Mouse (Mus musculus): ENCODE measurements at regions not wholly inside any gene's neighbourhood (a gene's known extent, or its start where the extent isn't known, plus 50 kb on each side); places are given as distances from the start of the nearest gene placed in this dataset.

- Histone ChIP-seq H3K9me3 (ENCODE audit: control insufficient read depth, low read length) (no peaks in the 10 kb centered on the region), H3K4me1 (replicated peaks; ENCODE audit: control insufficient read depth, insufficient read depth, low read length) (no peaks in the 10 kb centered on the region), H3K4me3 (replicated peaks; ENCODE audit: low read length) (no peak overlapping the region), H3K36me3 (replicated peaks; ENCODE audit: control insufficient read depth, insufficient read depth) (no peaks in the 10 kb centered on the region), H3K27me3 (ENCODE audit: control insufficient read depth, insufficient read depth, low read length) (no peaks in the 10 kb centered on the region), H3K4me2 (replicated peaks) (no peak overlapping the region), H3K27ac (no peak overlapping the region), H3K9ac (no peak overlapping the region)
- DNase-seq (ENCODE audit: low spot score) (no peak), ATAC-seq (ENCODE audit: low FRiP score) (no peak)
- 93% methylated on average over 7 of the region's 7 CpGs for WGBS
Observed at GRCm38 (mm10) chr12:32297431-32297830, 81.1 kb upstream of the Ccdc71l start.

- no peak overlapping the region for H3K4me2 ChIP-seq (replicated peaks)
- ATAC-seq (ENCODE audit: low FRiP score) (no peak), DNase-seq (ENCODE audit: low spot score) (no peak)
- WGBS, result 79% methylated on average over 2 of the region's 2 CpGs
- H3K36me3 ChIP-seq (replicated peaks; ENCODE audit: control insufficient read depth, insufficient read depth), result no peaks in the 10 kb centered on the region
- no peaks in the 10 kb centered on the region for H3K4me1 ChIP-seq (replicated peaks; ENCODE audit: control insufficient read depth, insufficient read depth, low read length)
- H3K27me3 ChIP-seq (ENCODE audit: control insufficient read depth, insufficient read depth, low read length), result no peaks in the 10 kb centered on the region
- no peak overlapping the region for H3K27ac ChIP-seq
- no peaks in the 10 kb centered on the region for H3K9me3 ChIP-seq (ENCODE audit: control insufficient read depth, low read length)
- H3K4me3 ChIP-seq (replicated peaks; ENCODE audit: low read length), result no peak overlapping the region
- no peak overlapping the region for H3K9ac ChIP-seq
Observed at GRCm38 (mm10) chr12:32299714-32300113, 78.8 kb upstream of the Ccdc71l start.

GRCm38 (mm10) chr12:32305736-32306135, 72.8 kb upstream of the Ccdc71l start:
- Histone ChIP-seq H3K9ac (no peak overlapping the region), H3K9me3 (ENCODE audit: control insufficient read depth, low read length) (no peaks in the 10 kb centered on the region), H3K36me3 (replicated peaks; ENCODE audit: control insufficient read depth, insufficient read depth) (no peaks in the 10 kb centered on the region), H3K4me3 (replicated peaks; ENCODE audit: low read length) (no peak overlapping the region), H3K4me1 (replicated peaks; ENCODE audit: control insufficient read depth, insufficient read depth, low read length) (no peaks in the 10 kb centered on the region), H3K4me2 (replicated peaks) (no peak overlapping the region), H3K27me3 (ENCODE audit: control insufficient read depth, insufficient read depth, low read length) (no peaks in the 10 kb centered on the region), H3K27ac (no peak overlapping the region)
- ATAC-seq (ENCODE audit: low FRiP score) (no peak), DNase-seq (ENCODE audit: low spot score) (no peak)
- WGBS, result 90% methylated on average over 5 of the region's 5 CpGs

- Histone ChIP-seq H3K4me3 (replicated peaks; ENCODE audit: low read length) (no peak overlapping the region), H3K36me3 (replicated peaks; ENCODE audit: control insufficient read depth, insufficient read depth) (no peaks in the 10 kb centered on the region), H3K27me3 (ENCODE audit: control insufficient read depth, insufficient read depth, low read length) (no peaks in the 10 kb centered on the region), H3K4me2 (replicated peaks) (no peak overlapping the region), H3K4me1 (replicated peaks; ENCODE audit: control insufficient read depth, insufficient read depth, low read length) (no peaks in the 10 kb centered on the region), H3K9me3 (ENCODE audit: control insufficient read depth, low read length) (no peaks in the 10 kb centered on the region), H3K9ac (no peak overlapping the region), H3K27ac (no peak overlapping the region)
- no peak for DNase-seq (ENCODE audit: low spot score)
- ATAC-seq (ENCODE audit: low FRiP score), result no peak
- WGBS, result 90% methylated on average over 4 of the region's 4 CpGs
Observed at GRCm38 (mm10) chr12:32306326-32306725, 72.2 kb upstream of the Ccdc71l start.

GRCm38 (mm10) chr12:32307280-32308006, 71.1 kb upstream of the Ccdc71l start:
- H3K9me3 ChIP-seq (ENCODE audit: control insufficient read depth, low read length), result no peaks in the 10 kb centered on the region
- no peaks in the 10 kb centered on the region for H3K27me3 ChIP-seq (ENCODE audit: control insufficient read depth, insufficient read depth, low read length)
- no peak overlapping the region for H3K9ac ChIP-seq
- H3K4me2 ChIP-seq (replicated peaks), result no peak overlapping the region
- DNase-seq (ENCODE audit: low spot score) (no peak), ATAC-seq (ENCODE audit: low FRiP score) (no peak)
- H3K4me1 ChIP-seq (replicated peaks; ENCODE audit: control insufficient read depth, insufficient read depth, low read length), result no peaks in the 10 kb centered on the region
- no peaks in the 10 kb centered on the region for H3K36me3 ChIP-seq (replicated peaks; ENCODE audit: control insufficient read depth, insufficient read depth)
- no peak overlapping the region for H3K4me3 ChIP-seq (replicated peaks; ENCODE audit: low read length)
- H3K27ac ChIP-seq, result no peak overlapping the region
- 65% methylated on average over 9 of the region's 9 CpGs for WGBS

- Histone ChIP-seq H3K4me1 (replicated peaks; ENCODE audit: control insufficient read depth, insufficient read depth, low read length) (no peaks in the 10 kb centered on the region), H3K4me2 (replicated peaks) (no peak overlapping the region), H3K27me3 (ENCODE audit: control insufficient read depth, insufficient read depth, low read length) (no peaks in the 10 kb centered on the region), H3K9me3 (ENCODE audit: control insufficient read depth, low read length) (no peaks in the 10 kb centered on the region), H3K9ac (no peak overlapping the region), H3K4me3 (replicated peaks; ENCODE audit: low read length) (no peak overlapping the region), H3K27ac (no peak overlapping the region), H3K36me3 (replicated peaks; ENCODE audit: control insufficient read depth, insufficient read depth) (no peaks in the 10 kb centered on the region)
- DNase-seq (ENCODE audit: low spot score) (no peak), ATAC-seq (ENCODE audit: low FRiP score) (no peak)
- 96% methylated on average over 1 of the region's 1 CpGs for WGBS
Observed at GRCm38 (mm10) chr12:32315099-32315783, 63.3 kb upstream of the Ccdc71l start.
